Mouse (Mus musculus) testis, adult 2 months (tissue): ENCODE data around the gene Tnfrsf9. TPM values are rescaled to one million over a fixed set of nuclear protein-coding genes. Genes with fewer than 3 reads are reported as not detected.

ENCODE experiments used
- H3K27ac ChIP-seq: fragments of 200-500 bp; 2 replicates; pipeline ENCODE4 v1.5.1; 2012; ENCODE audit warnings: low read depth, low read length; ENCODE audit not compliant: control insufficient read depth, insufficient read depth
- H3K27me3 ChIP-seq: fragments of 200-500 bp; 2 replicates; pipeline ENCODE4 v1.6.1; 2012; ENCODE audit warnings: mild to moderate bottlenecking, low read length, moderate library complexity; ENCODE audit not compliant: control insufficient read depth, insufficient read depth
- H3K36me3 ChIP-seq: fragments of 200-500 bp; 2 replicates; pipeline ENCODE4 v1.6.1; 2012; ENCODE audit warnings: mild to moderate bottlenecking, low read length; ENCODE audit not compliant: control insufficient read depth, insufficient read depth
- H3K4me1 ChIP-seq: fragments of 200-500 bp; 2 replicates; pipeline ENCODE4 v1.6.1; 2012; ENCODE audit warnings: low read length; ENCODE audit not compliant: control insufficient read depth, insufficient read depth
- H3K4me3 ChIP-seq: fragments of 200-500 bp; 2 replicates; pipeline ENCODE4 v1.5.1; 2012; ENCODE audit warnings: low read depth, mild to moderate bottlenecking, low read length, moderate library complexity, mixed read lengths; ENCODE audit not compliant: control insufficient read depth
- CTCF ChIP-seq: fragments of 200-500 bp; IDR thresholded peaks from 2 replicates; pipeline ENCODE4 v1.5.1; 2012; ENCODE audit warnings: low read depth, mild to moderate bottlenecking, inconsistent platforms, low read length, moderate library complexity; ENCODE audit not compliant: control insufficient read depth, insufficient read depth, insufficient replicate concordance
- POLR2A ChIP-seq: fragments of 200-500 bp; IDR thresholded peaks from 2 replicates; pipeline ENCODE4 v1.6.1; 2012; ENCODE audit warnings: low read depth, mild to moderate bottlenecking, inconsistent platforms, low read length, moderate library complexity; ENCODE audit not compliant: control insufficient read depth
- polyA plus RNA-seq: library from polyadenylated mRNA; depleted of rRNA; stranded (reverse); fragments of >200 nt; gene quantifications from 2 replicates; pipeline ENCODE4 v1.2.3, GENCODE M21; 2012

The Tnfrsf9 gene
- polyA plus RNA-seq, 1 experiment, result 3.1 TPM

DNA sequence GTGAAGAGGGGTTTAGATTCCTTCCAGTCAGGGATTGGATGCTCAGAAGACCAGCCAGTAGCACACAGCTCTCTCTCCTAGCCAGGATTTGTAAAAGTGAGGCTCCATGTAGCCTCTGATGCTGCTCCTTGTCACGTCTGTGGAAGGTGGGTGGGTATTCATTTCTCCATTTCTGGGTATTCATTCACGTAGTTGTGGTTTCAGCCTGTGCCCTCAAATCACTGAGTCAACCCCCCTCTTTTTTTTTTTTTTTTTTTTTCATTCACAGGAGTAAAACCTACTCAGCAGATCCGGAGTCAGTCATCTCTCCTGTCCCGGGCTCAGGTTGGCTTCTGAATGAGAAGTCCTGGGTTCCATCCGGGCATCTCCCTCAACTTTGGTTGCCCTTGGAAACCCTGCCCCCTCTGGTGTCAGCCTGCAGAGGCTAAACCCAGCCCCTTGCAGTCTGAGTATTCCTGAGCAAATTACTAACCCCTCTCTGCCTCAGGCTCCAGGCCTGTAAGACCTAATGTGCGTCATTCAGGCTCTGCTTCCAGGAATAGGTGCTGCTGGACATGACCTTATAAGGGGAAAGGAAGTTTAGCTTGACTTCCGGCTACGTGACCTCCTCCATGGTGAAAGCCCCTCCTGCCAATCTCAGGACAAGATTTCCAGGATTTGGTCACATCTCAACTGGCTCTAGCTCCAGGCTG is 3.1 kb downstream of the Tnfrsf9 start:
- Histone ChIP-seq H3K27me3 (no peaks in the 10 kb centered on the region), H3K36me3 (no peaks in the 10 kb centered on the region), H3K27ac (no peak overlapping the region), H3K4me1 (peaks cover 5% of the 10 kb centered on the region), H3K4me3 (peak overlapping the region; percentile 51)
- TF ChIP-seq CTCF, result no peak
- TF ChIP-seq POLR2A, result no peak

DNA sequence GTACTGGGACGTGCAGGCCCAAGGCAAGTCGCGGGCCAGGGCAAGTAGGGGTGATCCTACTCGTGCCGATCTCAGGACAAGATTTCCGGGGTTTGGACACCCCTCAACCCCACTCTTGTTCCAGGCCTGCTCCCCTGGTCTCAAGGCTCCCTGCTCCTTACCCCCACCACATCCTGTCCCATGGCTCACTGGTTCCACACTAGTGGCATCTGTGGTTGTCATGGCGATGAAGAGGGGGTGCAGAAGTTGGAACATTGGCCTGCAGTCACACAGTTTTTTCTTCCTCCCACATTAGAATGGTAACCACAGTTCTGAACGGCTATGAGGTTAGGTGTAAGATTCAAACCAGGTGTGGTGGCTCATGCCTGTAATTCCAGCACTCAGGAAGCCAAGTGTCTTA is 6.8 kb downstream of the Tnfrsf9 start:
- Histone ChIP-seq H3K36me3 (no peaks in the 10 kb centered on the region), H3K4me3 (no peak overlapping the region), H3K4me1 (peaks cover 3% of the 10 kb centered on the region), H3K27me3 (no peaks in the 10 kb centered on the region), H3K27ac (no peak overlapping the region)
- TF ChIP-seq CTCF (no peak), POLR2A (no peak)

DNA sequence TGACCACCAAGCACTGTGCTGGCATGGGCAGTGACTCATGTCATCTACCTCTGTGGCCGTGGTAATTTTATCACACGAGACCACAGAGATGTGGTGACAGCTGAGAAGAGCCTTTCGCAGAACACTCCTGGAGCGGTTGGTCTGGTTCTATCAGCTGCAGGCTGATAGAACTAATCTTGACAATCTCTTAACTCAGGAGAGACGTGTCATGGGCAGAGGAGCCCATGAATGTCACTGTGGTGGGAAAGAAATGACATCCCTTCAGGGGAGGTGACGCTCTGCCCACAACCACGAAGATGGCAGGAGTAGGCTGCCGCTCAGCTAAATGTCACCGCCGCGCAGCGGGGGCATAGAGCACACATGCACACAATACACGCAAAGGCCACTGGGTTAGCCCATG is 9.9 kb downstream of the Tnfrsf9 start:
- H3K27me3 ChIP-seq, result no peaks in the 10 kb centered on the region
- H3K4me1 ChIP-seq, result peaks cover 6% of the 10 kb centered on the region
- TF ChIP-seq CTCF (no peak), POLR2A (no peak)
- no peaks in the 10 kb centered on the region for H3K36me3 ChIP-seq
- no peak overlapping the region for H3K27ac ChIP-seq
- H3K4me3 ChIP-seq, result no peak overlapping the region

DNA sequence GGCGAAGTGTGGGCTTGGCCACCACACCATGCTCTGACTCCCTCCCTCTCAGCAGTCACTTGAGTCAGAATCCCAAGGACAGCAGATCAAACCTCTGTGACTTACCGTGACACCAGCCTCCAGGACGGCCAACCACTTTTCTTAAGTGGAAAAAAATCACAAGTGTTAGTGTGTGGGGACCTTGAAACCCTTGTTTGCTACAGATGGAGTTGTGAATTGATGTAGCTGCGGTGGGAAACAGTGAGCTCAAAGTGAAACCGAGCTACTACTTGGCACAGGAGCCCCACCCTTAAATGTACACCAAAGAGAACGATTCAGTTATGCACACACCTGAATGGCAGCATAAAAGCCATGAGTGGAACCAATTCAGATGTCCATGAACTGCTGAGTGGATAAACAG is 10.6 kb downstream of the Tnfrsf9 start:
- no peak for TF ChIP-seq POLR2A
- TF ChIP-seq CTCF, result no peak
- H3K4me3 ChIP-seq, result no peak overlapping the region
- H3K27me3 ChIP-seq, result no peaks in the 10 kb centered on the region
- no peaks in the 10 kb centered on the region for H3K36me3 ChIP-seq
- no peak overlapping the region for H3K27ac ChIP-seq
- peaks cover 6% of the 10 kb centered on the region for H3K4me1 ChIP-seq

DNA sequence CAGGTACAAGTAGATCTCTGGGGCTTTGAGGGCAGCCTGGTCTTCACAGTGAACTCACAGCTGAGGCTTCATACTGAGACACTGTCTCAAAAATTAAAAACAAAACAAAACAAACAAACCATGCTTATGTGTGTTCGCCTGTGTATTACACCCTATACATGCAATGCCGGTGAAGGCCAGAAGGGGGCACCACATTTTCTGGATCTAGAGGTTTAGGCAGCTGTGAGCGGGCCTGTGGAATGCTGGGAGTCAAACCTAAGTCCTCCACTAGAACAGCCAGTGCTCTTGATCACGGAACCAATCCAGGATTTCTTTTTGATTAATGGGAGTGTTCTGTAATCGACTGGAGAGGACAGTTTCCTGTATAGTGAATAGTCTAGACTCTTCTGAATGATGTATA is 11.6 kb downstream of the Tnfrsf9 start:
- Histone ChIP-seq H3K4me3 (no peak overlapping the region), H3K36me3 (no peaks in the 10 kb centered on the region), H3K27ac (no peak overlapping the region), H3K27me3 (no peaks in the 10 kb centered on the region), H3K4me1 (peaks cover 6% of the 10 kb centered on the region)
- TF ChIP-seq CTCF, result peak; percentile 53
- no peak for TF ChIP-seq POLR2A

DNA sequence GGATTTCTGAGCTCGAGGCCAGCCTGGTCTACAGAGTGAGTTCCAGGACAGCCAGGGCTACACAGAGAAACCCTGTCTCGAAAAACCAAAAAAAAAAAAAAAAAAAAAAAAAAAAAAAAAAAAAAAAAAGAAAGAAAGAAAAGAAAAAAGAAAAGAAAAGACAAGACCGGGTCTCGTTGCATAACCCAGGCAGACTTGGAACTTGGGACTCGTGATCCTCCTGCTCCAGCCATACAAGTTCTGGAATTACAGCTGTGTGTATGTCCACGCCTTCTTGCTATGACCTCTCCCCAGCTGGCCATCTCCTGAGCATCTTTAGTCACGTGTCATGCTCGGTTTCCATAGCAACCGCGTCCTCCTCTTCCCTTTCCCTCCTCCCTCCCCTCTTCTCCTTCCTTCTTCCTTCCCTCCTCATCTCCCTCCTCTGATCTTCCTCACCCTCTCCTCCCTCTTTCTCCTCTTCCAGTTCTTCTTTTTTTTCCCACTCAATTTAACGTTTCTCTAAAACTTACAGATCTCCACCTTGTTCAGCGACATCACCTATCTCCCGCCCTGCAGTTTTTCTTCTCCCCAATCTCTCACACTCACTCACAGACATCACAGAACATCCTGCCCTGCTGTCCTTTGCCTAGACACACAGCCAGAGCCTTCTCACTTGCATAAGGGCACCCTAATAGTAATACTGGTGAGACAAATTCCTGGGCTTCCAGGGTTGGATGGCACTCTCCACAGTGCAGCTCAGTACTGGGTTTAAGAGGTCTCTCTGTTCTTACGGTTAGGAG is 12.8 kb downstream of the Tnfrsf9 start:
- H3K27ac ChIP-seq, result no peak overlapping the region
- H3K4me3 ChIP-seq, result no peak overlapping the region
- TF ChIP-seq POLR2A, result no peak
- TF ChIP-seq CTCF, result no peak
- peaks cover 3% of the 10 kb centered on the region for H3K4me1 ChIP-seq
- H3K27me3 ChIP-seq, result no peaks in the 10 kb centered on the region
- no peaks in the 10 kb centered on the region for H3K36me3 ChIP-seq

DNA sequence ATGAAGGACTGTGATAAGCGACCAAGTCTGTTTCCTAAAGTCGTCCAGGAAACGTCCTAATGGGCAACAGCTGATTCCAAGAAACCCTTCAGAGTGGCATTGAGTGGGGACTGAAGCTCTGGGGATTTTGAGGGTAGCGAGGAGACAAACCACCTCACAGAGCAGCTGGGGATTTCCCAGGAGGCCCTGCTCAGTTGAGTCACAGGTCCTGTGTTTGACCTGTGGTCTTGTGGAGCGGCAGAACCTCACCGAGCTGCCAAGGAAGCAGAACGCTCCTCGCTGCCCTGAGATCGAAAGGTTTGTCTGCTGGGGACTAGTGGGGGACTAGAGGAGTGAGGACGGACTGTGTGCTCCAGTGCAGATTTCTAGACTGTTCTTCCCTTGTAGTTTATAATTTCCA is 13.4 kb downstream of the Tnfrsf9 start:
- Histone ChIP-seq H3K27ac (no peak overlapping the region), H3K4me3 (no peak overlapping the region), H3K4me1 (peaks cover 3% of the 10 kb centered on the region), H3K27me3 (no peaks in the 10 kb centered on the region), H3K36me3 (no peaks in the 10 kb centered on the region)
- TF ChIP-seq CTCF (no peak), POLR2A (no peak)
